Mouse (Mus musculus) cerebellum, adult 11-12 months (tissue): ENCODE measurements around the gene Irf1.
"Not testable (repeated sequence)": the region's sequence is repeated elsewhere in the genome, so short reads cannot be mapped to it uniquely, and the experiment has no call there.

Source experiments
- DNase-seq: peaks from one replicate; pipeline ENCODE4 v3.0.0; 2022

Irf1 gene

GRCm38 (mm10) chr11:53769760-53770124 lies at the start of gene Irf1:
Irf1 (plus strand) TSS chr11:53770014.
- peak; percentile 63 for DNase-seq

GRCm38 (mm10) chr11:53720715-53721114 lies 49.1 kb upstream of the Irf1 start, which contains the start of gene Il5:
Il5 (plus strand) TSS chr11:53720794.
- no peak for DNase-seq

- DNase-seq: no peak
Measured at GRCm38 (mm10) chr11:53731457-53731856, 38.4 kb upstream of the Irf1 start.

GRCm38 (mm10) chr11:53732244-53732643 lies 37.6 kb upstream of the Irf1 start:
- no peak for DNase-seq

GRCm38 (mm10) chr11:53733824-53734223 lies 36.0 kb upstream of the Irf1 start:
- no peak for DNase-seq

- no peak for DNase-seq
Measured at GRCm38 (mm10) chr11:53734431-53734830, 35.4 kb upstream of the Irf1 start.

- no peak for DNase-seq
Measured at GRCm38 (mm10) chr11:53734970-53735681, 34.7 kb upstream of the Irf1 start.

GRCm38 (mm10) chr11:53735682-53736245 lies 34.0 kb upstream of the Irf1 start:
- DNase-seq: peak; percentile 63

GRCm38 (mm10) chr11:53736771-53737572 lies 32.8 kb upstream of the Irf1 start:
- DNase-seq: peak; percentile 29

GRCm38 (mm10) chr11:53737573-53737946 lies 32.3 kb upstream of the Irf1 start:
- DNase-seq: no peak

- DNase-seq: no peak
Measured at GRCm38 (mm10) chr11:53742353-53742752, 27.5 kb upstream of the Irf1 start.

GRCm38 (mm10) chr11:53745260-53745659 lies 24.6 kb upstream of the Irf1 start:
- no peak for DNase-seq

GRCm38 (mm10) chr11:53747985-53748384 lies 21.8 kb upstream of the Irf1 start:
- DNase-seq: no peak

- DNase-seq: no peak
Measured at GRCm38 (mm10) chr11:53748614-53749013, 21.2 kb upstream of the Irf1 start.

GRCm38 (mm10) chr11:53749306-53749705 lies 20.5 kb upstream of the Irf1 start:
- DNase-seq: no peak

- DNase-seq: no peak
Measured at GRCm38 (mm10) chr11:53749716-53750352, 20.0 kb upstream of the Irf1 start.

GRCm38 (mm10) chr11:53755011-53755595 lies 14.7 kb upstream of the Irf1 start:
- no peak for DNase-seq

- no peak for DNase-seq
Measured at GRCm38 (mm10) chr11:53757612-53758011, 12.2 kb upstream of the Irf1 start.

GRCm38 (mm10) chr11:53758033-53758432 lies 11.8 kb upstream of the Irf1 start:
- DNase-seq: not testable (repeated sequence)

- no peak for DNase-seq
Measured at GRCm38 (mm10) chr11:53758791-53759351, 10.9 kb upstream of the Irf1 start.

GRCm38 (mm10) chr11:53759545-53760406 lies 10.0 kb upstream of the Irf1 start:
- no peak for DNase-seq

- DNase-seq: no peak
Measured at GRCm38 (mm10) chr11:53761284-53761683, 8.5 kb upstream of the Irf1 start.
